ENCODE assay signal across 10 mouse cellular contexts in genomic region chr16:87552907-87553691, GRCm38 (mm10). TPM values are rescaled to one million over a fixed set of nuclear protein-coding genes. Genes with fewer than 3 reads are reported as not detected.
A peak's percentile ranks its signal among the peaks of the same experiment; 100 is the strongest.
DNase-seq lines count a peak whose midpoint lies in the region; ATAC-seq lines count a peak whose summit lies in the region.
"Had no signal": no experiment of that assay in that cellular context is flagged by ENCODE, and none has a peak within 500 bp of the region (broad histone marks: within the 10 kb centered on the region; RNA-seq: fewer than 3 reads in every experiment).

Gene Map3k7cl, plus strand, starts transcription at chr16:87553330.

- peak within 1 kb of the TSS; percentile 33; the same call in 1 of the 2 replicates for H3K4me2 ChIP-seq in heart, embryonic 15.5 days

- H3K4me3 ChIP-seq in heart, embryonic 15.5 days = peak within 1 kb of the TSS; percentile 15; the same call in 1 of the 2 replicates

- peak within 1 kb of the TSS; percentile 48; the same call in 1 of the 2 replicates for H3K27ac ChIP-seq in heart, embryonic 15.5 days

- H3K9me3 ChIP-seq in heart, embryonic 15.5 days (replicated peaks) = no peaks in the 10 kb centered on the region
- H3K9me3 ChIP-seq: G1E had no signal

- H3K27me3 ChIP-seq in heart, embryonic 15.5 days = no peaks in the 10 kb centered on the region

- H3K9ac ChIP-seq in heart, embryonic 15.5 days = no peak within 1 kb of the TSS

- 49% methylated on average over 24 of the region's 24 CpGs for WGBS in heart, embryonic 15.5 days

- DNase-seq in 3134 (ENCODE audit: extremely low read depth, insufficient read length, low spot score) = peak; percentile 26
- DNase-seq in adrenal gland, postnatal 25 days = peak; percentile 21
- peak; percentile 66 to 83 for DNase-seq in kidney, postnatal 36 days
- DNase-seq in frontal cortex, postnatal 25 days (ENCODE audit: low spot score in 2 of 2) = no peak
- DNase-seq in natural killer cell, adult 2 months (ENCODE audit: low spot score in 2 of 2) = no peak
- DNase-seq in right cerebral cortex, postnatal 10 days (ENCODE audit: low spot score in 2 of 2) = no peak
- no peak for DNase-seq in spleen, adult 12 weeks (ENCODE audit: low spot score)
- DNase-seq: cerebellum, adult 18-20 months had no signal

- no peaks in the 10 kb centered on the region for H3K36me3 ChIP-seq in heart, embryonic 15.5 days
- H3K36me3 ChIP-seq: G1E had no signal

- ATAC-seq in heart, embryonic 15.5 days (replicated peaks; ENCODE audit: insufficient number of reproducible peaks, insufficient read depth, low FRiP score, low read depth) = no peak

- H3K4me1 ChIP-seq in heart, embryonic 15.5 days (replicated peaks) = peaks cover 13% of the 10 kb centered on the region

RNA-seq across cellular contexts. Expression of gene Map3k7cl, which starts in this region (rescaled TPM):
- 0.57 and 0.82 TPM in 2 replicates for total RNA-seq in adrenal gland, postnatal 25 days (2021)
- 1.0 and 1.3 TPM in 2 replicates for polyA plus RNA-seq in heart, embryonic 15.5 days (2015; fragmentation: Nextera tagmentation; extraction: Ambion mirVana)
- polyA plus RNA-seq: G1E had no signal

Comparison
In these comparisons a context has a peak if more than half of its experiments do, and no peak if none do; other contexts are left out.
1. Peak in DNase-seq in adrenal gland, postnatal 25 days; RNA of the gene not detected or under 1 TPM.
2. DNase-seq: peak in 3134 (single experiment) and kidney, postnatal 36 days (2 of 2); none in frontal cortex, postnatal 25 days (0 of 2), natural killer cell, adult 2 months (0 of 2), right cerebral cortex, postnatal 10 days (0 of 2) and spleen, adult 12 weeks (single experiment).